Mouse (Mus musculus) forebrain, embryonic 13.5 days (tissue): ENCODE data around the gene Klk1b8. TPM values are rescaled to one million over a fixed set of nuclear protein-coding genes. Genes with fewer than 3 reads are reported as not detected.

Experiments used
- polyA plus RNA-seq: library from polyadenylated mRNA; unstranded; fragments of >200 nt; fragmentation: Nextera tagmentation; extraction: Ambion mirVana; gene quantifications from 2 replicates; pipeline ENCODE4 v1.2.1, GENCODE M21; 2015

Klk1b8 gene
- polyA plus RNA-seq, 1 experiment from 2014 or later: not detected

Other genes with a start within 250 kb of the Klk1b8 start
- not detected in 2 replicates for gene Klk13, start 238.1 kb upstream of the Klk1b8 start, polyA plus RNA-seq
- gene Klk12, start 181.8 kb upstream of the Klk1b8 start, polyA plus RNA-seq: not detected in 2 replicates
- gene Klk11, start 176.1 kb upstream of the Klk1b8 start, polyA plus RNA-seq: not detected in 2 replicates
- not detected in 2 replicates for gene Klk10, start 169.6 kb upstream of the Klk1b8 start, polyA plus RNA-seq
- gene Klk9, start 158.8 kb upstream of the Klk1b8 start, polyA plus RNA-seq: not detected in 2 replicates
- gene Klk8, start 153.1 kb upstream of the Klk1b8 start, polyA plus RNA-seq: 4.8 and 5.5 TPM in 2 replicates
- not detected in 2 replicates for gene Klk7, start 139.4 kb upstream of the Klk1b8 start, polyA plus RNA-seq
- not detected in 2 replicates for gene Klk6, start 126.2 kb upstream of the Klk1b8 start, polyA plus RNA-seq
- gene Klk5, start 108.7 kb upstream of the Klk1b8 start, polyA plus RNA-seq: not detected in 2 replicates
- gene Klk4, start 69.5 kb upstream of the Klk1b8 start, polyA plus RNA-seq: 0.14 TPM in 1 of 2 replicates, not detected in the other
- gene Klk15, start 16.9 kb upstream of the Klk1b8 start, polyA plus RNA-seq: not detected in 2 replicates
- gene Klk1b1, start 16.1 kb downstream of the Klk1b8 start, polyA plus RNA-seq: not detected in 2 replicates
- gene Klk1b9, start 25.4 kb downstream of the Klk1b8 start, polyA plus RNA-seq: not detected in 2 replicates
- not detected in 2 replicates for gene Klk1b11, start 45.2 kb downstream of the Klk1b8 start, polyA plus RNA-seq
- not detected in 2 replicates for gene Klk1b26, start 61.5 kb downstream of the Klk1b8 start, polyA plus RNA-seq
- gene Klk1b27, start 101.6 kb downstream of the Klk1b8 start, polyA plus RNA-seq: not detected in 2 replicates
- not detected in 2 replicates for gene Klk1b21, start 151.7 kb downstream of the Klk1b8 start, polyA plus RNA-seq
- gene Klk1b22, start 162.0 kb downstream of the Klk1b8 start, polyA plus RNA-seq: not detected in 2 replicates
- gene Klk1b16, start 186.1 kb downstream of the Klk1b8 start, polyA plus RNA-seq: not detected in 2 replicates
- gene Klk1b24, start 237.6 kb downstream of the Klk1b8 start, polyA plus RNA-seq: not detected in 2 replicates
- gene Klk1b3, start 247.5 kb downstream of the Klk1b8 start, polyA plus RNA-seq: not detected in 2 replicates